Mouse (Mus musculus) small intestine, adult 2 months (tissue): Measurements from ENCODE around the gene Mxd4.

ENCODE experiments used
- CTCF ChIP-seq: fragments of 200-500 bp; IDR thresholded peaks from 2 replicates; pipeline ENCODE4 v1.5.1; 2012; ENCODE audit warnings: low read depth, mild to moderate bottlenecking, control low read depth, inconsistent platforms, low read length, moderate library complexity, mixed read lengths; ENCODE audit not compliant: insufficient replicate concordance, insufficient read length; ENCODE audit errors: extremely low read depth
- POLR2A ChIP-seq: fragments of 200-500 bp; IDR thresholded peaks from 2 replicates; pipeline ENCODE4 v1.6.1; 2012; ENCODE audit warnings: low read depth, mild to moderate bottlenecking, control low read depth, inconsistent platforms, low read length, moderate library complexity

- TF ChIP-seq POLR2A = no peak
- TF ChIP-seq CTCF = no peak
Observed at GRCm38 (mm10) chr5:34148476-34148875, 39.0 kb downstream of the Mxd4 start.
